Mouse (Mus musculus) ovary, adult 18-20 months (tissue): ENCODE data around the gene Apba2.

Source experiments
- DNase-seq: peaks from one replicate; pipeline ENCODE4 v3.0.0; 2022; ENCODE audit warnings: low spot score, mixed read lengths

Gene Apba2

DNA sequence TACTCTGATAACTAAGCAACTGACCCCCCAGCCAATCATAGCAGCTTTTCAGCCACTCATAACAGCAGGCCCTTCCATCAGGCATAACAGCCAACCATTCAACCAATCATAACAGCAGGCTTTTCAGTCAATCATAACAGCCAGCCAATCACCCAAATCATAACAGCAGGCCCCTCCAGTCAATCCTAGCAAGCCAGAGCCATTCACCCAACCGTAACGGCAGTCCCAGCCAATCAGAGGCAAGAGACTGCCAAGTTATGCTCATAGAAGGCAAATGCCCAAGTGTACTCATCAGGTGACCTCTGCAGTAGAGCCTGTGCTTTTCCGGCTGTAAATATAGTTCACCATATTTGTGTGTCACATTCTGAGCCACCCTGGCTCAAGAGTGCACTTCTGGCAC, 85.1 kb downstream of the Apba2 start:
- no peak for DNase-seq

DNA sequence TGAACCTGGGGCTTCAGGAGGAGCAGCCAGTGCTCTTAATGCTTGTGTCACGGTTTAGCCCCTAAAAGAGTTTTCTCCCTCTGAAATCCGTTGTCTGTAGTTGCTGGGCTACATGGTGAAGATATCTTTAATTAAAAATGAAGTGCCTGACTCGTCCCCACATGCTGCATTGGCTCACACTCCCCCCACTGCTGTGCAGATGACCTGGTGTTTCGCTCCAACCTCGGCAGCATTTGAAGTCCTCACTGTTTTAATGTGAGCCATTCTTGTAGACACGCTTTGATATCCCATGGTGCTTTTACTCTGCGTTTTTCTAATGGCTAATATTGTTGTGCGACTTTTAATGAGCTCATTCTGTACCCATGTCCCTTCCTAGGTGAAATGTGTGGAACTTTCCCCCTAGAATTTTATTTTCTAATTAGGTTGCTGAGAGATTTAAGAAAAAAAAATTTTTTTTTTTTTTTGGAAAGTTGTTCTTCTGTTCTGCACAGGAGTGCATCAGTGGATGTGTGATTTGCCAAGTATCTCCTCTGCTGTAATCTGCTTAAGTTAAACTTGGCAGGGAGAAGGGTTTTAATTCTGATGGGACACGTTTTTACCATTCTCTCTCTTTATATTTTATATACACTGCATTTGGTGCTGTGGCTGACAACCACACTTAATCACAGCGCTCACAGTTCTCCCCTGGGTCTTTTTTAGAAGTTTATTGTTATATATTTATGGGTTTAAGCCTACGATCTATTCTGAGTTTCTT, 87.3 kb downstream of the Apba2 start:
- no peak for DNase-seq

DNA sequence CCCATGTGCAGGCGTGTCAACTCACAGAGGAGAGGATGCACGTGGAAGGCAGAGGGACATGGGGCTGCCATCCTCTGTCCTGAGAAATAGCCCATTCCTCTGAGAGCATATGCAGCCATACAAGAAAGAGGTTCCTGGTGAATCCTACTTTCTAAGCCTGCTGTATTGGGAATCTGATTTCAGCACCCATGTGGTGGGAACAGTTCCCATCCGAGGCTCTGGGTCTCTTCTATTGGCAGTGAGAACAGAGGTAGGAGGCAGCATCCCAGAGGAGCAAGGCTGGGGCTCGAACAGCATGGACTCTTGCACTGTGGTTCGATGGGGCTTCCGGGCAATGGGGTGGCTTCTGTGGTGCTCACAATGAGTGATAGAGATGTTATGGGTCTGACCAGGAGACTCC, 93.8 kb downstream of the Apba2 start:
- DNase-seq = no peak

DNA sequence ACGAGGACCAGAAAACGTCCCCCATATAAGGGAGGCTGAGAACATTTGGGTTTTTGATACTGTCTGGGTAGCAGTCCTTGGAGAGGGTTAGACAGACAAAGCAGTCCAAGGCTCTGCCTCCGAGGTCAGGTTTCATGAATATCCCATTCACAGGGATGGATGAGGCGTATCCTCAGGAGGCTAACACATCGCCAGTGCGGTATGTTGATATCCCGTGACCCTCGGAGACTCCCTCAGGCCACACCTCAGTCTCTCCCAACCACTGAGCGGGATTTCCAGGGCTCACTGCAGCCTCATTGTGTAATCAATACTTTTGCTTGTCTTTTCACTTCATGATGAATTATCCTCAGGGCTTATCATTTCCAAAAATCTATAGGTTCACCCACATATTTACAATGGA, 95.1 kb downstream of the Apba2 start:
- DNase-seq = no peak

DNA sequence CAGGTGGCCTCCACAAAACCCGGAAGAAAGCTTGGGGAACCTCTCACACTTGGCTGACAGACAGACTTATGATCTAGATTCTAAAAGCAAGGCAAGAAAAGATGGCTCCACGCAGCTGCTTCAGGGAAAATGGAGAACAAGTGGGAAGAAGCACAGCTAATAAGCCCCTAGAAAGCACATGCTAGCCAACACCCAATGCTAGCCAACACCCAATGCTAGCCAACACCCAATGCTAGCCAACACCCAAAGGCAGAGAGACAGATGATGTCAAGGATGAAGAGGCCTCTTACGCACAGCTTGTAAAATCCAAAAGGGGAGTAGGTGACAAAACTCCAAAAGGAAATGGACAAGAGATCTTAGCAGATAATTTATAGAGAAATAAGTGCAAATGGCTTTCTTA, 108.4 kb downstream of the Apba2 start:
- DNase-seq = no peak

DNA sequence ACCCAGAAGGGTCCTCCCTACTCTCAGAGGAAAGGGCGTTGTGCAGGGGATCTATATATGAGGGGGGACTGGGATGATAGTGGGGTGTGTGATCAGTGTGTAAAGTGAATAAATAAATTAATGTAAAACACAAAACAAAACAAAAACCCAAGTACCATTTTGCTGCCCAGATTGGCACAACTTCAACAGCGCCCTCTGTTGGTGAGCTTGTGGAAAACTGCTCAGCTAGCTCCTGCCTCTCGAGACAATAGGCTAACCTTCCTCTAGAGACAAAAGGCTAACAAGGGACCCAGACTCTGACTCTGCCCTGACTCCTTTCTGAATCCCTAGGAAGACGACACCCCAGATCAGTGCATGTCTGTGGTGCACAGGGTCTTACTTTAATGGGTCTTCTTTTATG, 109.4 kb downstream of the Apba2 start:
- no peak for DNase-seq

DNA sequence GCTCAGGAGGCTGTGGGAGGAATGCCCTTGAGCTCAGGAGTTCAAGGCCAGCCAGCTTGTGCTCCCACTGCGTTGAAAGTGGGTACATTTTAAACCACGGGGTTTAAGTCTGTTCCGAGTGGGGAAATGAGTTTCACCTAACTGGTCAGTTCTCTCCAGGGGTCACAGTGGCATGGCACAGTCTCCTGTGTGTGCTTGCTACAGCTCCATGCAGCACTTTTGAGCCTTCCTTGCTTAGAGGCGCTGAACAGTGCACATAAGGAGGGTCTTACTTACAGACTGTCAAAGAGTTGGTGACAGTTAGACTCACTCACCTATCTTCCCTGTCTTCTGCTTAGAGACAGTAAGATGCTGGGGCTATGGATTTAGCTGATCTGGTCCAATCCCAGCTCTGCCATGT, 117.8 kb downstream of the Apba2 start:
- DNase-seq = no peak

DNA sequence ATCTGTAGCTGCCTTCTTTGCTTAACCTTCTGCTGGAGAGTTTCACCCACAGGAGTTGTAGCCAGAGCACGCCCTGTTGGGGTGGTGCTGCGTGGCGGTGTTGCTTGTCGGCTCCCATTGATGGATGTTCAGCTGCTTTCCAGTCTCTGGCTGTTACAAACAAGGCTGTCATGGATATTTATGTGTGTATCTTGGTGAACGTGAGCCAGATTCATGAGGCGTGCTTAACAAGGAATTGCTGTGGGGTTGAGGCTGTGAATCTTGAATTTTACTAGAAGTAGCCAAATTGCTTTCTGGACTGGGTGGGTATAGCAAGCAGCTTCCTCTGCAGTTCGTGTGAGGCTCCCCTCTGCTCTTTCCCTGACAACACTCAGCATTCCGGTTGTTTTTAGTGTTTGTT, 125.0 kb downstream of the Apba2 start:
- no peak for DNase-seq

DNA sequence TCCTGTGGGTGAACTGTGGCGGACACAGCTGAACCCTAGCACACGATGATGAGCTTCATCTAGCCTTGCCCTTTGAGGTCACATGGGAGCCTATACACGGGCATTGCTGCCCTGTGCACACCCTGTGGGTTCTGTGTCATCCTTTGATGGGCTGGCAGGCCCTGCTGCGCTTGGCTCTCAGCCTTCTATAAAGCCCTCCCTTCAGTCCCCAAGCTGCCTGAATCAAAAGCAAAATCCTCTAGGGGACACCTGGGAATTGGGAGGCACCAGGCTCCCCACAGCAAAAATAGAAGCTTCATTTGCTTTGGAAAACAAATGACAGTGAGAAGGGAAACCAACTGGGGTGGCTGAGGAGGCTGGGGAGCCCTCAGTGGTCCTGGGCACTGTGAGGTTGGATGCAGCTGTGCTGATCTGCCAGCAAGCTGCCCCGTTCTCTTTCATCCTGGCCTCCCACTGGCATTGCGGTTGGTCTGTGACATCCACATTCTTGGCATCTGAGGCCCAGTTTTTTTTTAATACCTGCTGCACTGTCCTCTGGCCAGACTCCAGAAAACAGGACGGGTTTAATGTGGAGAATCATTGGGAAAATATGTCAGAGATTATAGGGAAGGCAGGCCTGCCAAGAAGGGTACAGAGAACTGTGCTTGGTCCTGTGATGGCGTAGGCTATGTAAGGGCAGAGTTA, 126.6 kb downstream of the Apba2 start:
- DNase-seq = no peak

DNA sequence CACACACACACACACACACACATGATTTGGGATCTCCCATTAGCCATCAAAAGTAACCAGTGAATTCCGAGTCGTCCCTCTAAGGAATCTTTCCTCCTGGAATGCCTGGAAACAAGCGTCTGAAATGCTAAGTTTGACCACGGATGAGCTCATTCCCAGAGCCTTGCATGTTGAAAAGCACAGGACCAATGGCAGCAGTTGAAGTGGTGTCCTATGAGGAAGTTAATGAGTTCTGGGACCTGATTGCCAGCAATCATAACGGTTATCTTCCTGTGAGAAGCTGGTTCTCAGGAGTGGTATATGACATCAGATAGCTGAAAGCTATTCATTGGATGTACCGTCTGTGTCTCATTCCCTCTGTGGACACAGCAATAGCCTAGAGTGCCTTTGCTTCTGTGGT, 129.2 kb downstream of the Apba2 start:
- DNase-seq = no peak

DNA sequence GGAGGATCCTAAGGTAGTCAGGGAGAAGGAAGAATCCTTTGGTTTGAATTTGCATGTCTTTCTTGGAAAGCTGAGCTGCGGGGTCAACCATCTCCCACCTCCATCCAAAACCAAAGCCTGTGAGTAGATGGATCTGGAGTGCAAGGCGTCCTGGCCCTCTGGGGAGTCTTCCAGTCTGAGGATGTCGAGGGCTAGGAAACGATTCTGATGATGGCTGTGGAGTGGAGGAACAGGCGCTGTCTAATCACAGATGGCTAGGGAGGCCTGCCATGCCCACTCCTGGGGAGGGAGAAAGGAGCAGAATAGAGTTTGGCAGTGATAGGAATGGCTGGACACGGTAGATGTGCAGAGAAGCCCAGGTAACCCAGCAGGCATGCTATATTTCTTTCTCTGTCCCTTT, 129.6 kb downstream of the Apba2 start:
- no peak for DNase-seq

DNA sequence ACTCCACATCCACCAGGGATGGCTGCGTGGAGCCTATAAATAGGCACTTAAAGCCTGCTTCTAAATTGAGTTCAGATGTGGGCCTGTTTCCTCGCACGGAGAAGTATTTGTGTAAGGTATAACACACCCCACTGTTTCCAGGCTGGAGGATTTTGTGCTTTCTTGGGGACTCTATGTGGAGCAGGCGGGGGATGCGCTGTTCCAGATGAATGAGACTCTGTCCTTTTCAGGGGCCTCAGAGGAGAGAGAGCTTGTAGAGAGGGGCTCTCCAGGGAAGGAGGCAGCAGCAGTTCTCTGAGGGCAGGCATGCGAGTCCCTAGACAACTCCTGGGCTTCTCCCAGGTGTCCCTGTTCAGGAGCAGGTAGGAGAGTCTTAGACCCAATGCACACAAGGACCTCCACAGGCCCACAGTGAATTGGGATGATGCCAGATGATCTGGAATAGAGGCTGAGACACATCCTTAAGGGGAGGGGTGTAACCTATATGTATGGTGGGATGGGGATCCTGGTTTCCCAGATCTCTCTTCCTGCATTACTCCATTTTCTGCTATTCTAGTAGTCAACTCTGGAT, 130.4 kb downstream of the Apba2 start:
- DNase-seq = no peak

DNA sequence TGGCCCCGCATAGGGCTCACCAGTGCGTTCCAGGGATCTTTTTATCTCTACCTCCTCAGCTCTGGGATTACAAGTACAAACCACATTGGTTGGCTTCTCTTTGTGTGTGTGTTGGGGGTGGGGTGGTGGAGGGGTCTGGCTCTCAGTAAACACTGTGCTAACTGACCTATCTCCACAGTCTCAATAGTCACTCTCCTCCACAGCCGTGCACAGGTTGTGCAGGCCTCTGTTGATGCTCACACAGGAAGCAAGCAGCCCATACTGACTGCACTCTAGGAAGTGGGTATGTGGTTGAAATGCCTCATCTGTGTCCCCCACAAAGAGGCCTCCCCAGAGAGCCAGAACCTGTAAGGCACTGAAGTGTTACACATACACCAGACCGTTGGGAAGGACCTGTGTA, 131.7 kb downstream of the Apba2 start:
- no peak for DNase-seq

DNA sequence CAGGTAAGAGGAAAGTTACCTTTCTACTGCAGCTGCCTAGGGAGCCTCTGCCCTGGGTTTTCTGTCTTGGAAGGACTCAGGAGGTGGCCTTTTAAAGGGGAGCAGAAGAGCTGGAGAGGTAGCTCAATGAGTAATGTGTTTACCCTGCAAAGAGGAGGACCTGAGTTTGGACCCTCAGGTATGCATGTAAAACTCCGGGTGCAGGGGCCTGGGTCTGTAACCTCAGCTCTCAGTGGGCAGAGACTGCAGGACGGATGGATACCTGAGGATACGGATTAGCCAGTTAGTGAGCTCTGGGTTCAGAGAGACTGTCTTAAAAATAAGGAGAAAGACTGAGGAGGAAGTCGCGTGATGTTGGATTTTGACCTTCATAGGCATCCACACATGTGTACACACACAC, 132.4 kb downstream of the Apba2 start:
- DNase-seq = no peak

DNA sequence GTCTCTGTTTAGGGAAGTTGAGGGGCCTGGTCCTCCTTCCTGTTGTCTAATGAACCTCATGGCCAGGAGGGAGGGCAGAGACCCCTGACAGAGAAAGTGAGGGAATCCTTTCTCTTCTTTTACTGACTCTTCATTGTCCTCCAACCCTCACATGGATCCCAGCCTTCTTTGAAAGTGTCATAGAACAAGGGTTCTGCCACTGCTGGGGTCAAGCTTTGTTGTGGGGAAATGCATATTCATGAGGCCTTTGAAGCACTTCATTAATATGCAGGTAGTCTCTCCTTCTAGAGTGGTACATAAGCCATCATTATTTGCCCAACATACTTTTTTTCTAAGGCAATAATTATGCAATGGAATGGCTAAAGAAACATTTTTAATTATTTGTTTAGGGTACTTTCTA, 133.0 kb downstream of the Apba2 start:
- no peak for DNase-seq

DNA sequence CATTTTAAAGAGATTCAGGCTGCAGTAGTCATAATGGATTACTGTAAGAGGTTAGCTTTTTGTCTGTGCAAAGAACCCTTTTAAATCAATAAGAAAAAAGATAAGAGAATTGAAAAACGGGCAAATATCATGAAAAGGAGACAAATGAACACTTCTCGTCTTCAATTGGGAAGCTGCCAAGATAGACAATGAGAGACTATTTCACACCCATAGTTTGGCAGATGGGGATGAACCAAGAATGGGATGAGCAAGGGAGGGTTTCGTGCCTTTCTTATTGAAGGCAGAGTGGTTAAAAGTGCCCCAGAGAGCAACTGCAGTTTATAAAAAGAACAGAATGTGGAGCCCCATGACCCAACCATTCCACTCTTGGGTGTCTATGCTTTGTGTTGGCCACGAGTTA, 137.4 kb downstream of the Apba2 start:
- no peak for DNase-seq

DNA sequence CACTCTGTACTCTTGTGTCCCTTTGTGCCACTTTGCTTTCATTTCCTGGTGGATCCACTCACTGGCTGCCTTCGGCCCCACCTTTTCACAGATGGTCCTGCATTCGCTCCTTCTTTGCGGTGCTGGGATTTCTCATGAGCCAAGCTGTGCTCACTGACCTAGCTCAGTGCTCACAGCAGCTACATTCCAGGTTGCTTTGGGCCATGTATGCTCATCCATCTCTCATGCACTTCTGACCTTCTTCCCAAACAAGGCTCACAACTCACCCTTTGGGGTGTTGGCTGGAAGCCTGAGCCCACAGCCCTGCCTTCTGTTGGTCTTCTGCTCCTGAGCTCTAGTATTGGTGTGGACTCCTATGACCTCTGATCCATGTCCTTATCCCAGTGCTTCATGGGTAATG, 139.1 kb downstream of the Apba2 start:
- no peak for DNase-seq

DNA sequence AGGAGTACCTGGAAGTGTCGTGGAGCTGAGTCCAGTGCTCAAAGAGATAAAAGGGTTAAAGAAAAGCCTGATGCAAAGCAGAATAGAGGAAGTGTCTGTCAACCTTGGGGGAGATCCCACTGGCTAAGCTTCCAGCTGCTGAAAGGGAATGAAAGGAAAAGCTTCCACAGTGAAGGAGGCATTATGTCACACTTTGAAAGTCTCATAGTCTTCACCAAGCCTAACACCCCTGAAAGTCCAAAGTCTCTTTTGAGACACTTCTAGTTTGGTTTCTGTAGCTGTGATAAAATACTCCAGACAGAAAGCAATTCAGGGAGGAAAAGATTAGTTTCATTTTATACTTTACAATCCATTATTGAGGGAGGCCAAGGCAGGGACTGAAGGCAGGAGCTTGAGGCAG, 141.4 kb downstream of the Apba2 start:
- no peak for DNase-seq

DNA sequence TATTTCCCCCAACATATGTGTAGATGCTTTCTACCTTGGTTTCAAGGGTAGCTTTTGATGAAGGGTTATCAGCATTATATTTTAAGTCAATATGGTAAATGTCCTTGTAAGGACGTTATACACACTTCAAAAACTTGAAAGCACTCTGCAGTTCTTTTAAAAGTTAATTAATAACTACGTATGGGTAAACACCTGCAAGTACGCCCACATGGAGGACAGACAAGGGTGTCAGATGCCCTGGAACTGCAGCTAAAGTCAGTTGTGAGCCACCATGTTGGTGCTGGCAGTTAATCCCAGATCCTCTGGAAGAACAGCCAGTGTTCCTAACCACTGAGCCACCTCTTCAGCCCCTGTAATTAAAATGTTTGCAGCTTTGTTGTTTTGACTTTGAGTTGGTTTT, 144.0 kb downstream of the Apba2 start:
- no peak for DNase-seq

DNA sequence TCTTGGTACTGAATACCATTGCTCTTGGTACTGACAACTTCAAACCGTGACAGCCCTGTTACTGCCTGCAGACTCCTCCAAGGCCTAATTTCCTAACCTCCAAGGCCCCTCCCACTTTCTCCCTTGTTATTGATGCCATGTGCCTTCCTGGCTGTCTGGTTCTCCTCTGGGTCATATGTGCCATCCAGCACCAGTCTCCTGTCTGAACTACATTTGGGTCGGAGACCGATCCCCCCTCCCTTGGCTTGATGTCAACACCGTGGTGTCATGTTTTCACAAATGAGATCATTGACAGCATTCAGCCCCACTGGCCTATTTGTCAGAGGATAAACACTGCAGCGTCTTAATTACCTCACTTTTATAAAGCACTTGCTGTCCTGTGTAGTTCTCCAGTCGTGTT, 144.5 kb downstream of the Apba2 start:
- no peak for DNase-seq

DNA sequence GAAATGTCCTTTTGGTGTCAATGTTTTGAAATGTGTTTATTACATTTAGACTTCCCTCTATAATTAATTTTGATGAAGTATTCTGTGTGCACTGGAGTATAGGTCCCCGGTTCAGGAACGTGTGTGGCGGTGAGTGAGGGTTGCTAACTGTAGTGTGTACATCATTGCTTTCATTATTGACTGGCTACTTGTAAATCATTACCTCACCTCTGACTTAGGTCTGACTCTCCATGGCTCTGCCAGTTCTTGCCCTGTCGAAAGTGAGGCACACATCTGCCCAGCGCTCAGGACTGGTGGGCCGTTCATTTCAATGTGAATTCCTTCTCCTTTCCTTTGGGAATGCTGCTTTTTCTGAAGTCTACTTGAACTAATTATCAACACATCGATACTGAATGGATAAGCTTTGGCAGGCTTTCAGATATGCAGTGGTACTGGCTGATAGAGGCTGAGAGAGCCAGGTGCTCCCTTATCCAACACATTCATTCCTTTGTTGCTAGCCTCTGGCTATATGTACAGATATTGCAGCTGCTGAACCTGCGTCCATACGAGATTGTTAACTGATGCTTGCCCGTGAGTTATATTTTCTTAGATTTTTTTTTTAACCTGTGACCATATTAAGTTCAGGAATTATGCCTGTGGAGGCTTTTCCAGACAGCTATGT, 147.6 kb downstream of the Apba2 start:
- DNase-seq = no peak

DNA sequence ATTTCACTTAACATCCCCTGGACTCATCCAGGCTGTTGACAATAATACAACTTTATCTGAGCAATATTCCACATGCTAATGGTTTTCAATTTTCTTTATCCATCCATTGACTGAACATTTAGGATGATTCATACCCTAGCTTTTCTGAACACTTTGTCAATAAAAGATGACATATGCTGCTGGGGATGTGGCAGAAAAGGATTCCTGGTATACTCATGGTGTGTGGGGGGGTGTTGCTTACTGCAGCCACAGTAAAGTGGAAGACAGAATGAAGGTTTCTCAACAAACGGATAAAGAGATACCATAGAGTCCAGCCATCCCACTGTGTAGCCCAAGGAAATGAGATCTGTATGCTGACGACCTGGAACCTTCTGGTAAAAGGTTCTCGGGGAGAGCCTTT, 150.5 kb downstream of the Apba2 start:
- no peak for DNase-seq

DNA sequence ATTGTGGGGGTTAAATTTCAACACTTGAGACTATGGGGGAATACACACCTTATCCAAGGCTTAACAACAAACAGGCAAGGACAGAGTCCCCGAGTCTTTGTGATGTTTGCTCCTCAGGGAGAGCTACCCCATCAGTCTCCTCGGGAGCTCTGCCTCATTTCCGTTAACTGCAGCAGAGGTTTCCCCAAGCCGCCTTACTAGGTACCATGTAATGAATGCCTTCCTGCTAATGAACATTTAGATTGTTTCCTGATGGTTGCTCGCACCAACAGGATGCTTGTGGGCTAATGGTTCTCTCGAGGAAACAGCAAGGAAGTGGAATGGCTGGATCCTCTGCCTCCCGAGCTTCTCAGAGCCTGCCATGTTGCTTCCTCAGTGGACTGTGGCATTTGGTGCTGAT, 155.3 kb downstream of the Apba2 start:
- no peak for DNase-seq
